Mouse (Mus musculus) stomach, postnatal 0 days (tissue): Measurements from ENCODE around the gene Xylt1.

ENCODE experiments used
- CTCF ChIP-seq: IDR thresholded peaks from 2 replicates; pipeline ENCODE4 v1.5.1; 2016; ENCODE audit warnings: antibody characterized with exemption, low read depth, mild to moderate bottlenecking, moderate library complexity
- EP300 ChIP-seq: optimal IDR thresholded peaks from 2 replicates; pipeline ENCODE3; 2016; ENCODE audit warnings: antibody characterized with exemption

DNA sequence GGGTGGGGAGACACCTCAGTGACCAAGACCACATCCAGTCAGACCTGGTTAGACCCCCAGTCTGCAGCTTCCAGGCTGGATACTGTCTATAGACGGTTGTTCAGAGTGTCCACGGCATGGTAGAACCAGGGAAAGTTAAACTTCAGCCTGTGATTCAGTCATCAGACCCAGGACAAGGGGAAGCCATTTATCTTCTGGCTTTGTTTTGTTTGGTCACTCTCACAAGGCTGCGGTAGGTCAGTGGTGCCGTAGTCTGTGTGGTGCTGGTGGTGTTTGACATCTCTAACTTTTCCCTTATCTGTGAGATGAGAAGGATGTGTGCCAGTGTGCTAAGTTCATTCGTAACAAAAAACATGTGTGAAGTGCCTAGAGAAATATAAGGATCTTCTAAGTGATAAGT, 152.4 kb downstream of the Xylt1 start:
- TF ChIP-seq CTCF (no peak), EP300 (no peak)
